Mouse (Mus musculus) spleen, postnatal 36 days (tissue): ENCODE results near the gene Canx.
"Not testable (repeated sequence)": the region's sequence is repeated elsewhere in the genome, so short reads cannot be mapped to it uniquely, and the experiment has no call there.

Source experiments
- DNase-seq, 2 experiments: peaks; one replicate each; pipeline ENCODE4 v3.0.0; 2022; ENCODE audit warnings: low spot score in 2 of 2, mixed read lengths in 1 of 2

Canx gene

DNA sequence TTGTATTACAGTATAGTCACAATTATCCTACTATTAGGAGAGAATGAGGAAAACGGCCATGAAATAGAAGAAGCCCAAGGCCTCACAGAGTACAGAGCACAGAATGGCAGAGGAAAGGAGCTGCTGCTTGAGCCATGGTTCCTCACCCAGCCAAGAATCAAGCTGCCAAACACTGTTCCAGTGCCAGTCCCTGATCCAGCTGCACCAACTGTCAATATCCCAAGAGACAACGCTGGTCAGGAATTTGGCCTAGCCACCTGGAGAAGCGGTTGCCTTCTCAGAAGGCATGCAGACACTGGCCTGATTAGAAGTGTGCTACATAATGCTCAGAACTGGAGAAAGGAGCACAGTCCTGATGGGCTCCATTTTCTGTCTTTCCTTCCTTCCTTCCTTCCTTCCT, 7.7 kb upstream of the Canx start:
- no peak for DNase-seq

- DNase-seq: no peak
These were observed 3.9 kb upstream of the Canx start for GRCm38 (mm10) chr11:50329378-50329777.

DNA sequence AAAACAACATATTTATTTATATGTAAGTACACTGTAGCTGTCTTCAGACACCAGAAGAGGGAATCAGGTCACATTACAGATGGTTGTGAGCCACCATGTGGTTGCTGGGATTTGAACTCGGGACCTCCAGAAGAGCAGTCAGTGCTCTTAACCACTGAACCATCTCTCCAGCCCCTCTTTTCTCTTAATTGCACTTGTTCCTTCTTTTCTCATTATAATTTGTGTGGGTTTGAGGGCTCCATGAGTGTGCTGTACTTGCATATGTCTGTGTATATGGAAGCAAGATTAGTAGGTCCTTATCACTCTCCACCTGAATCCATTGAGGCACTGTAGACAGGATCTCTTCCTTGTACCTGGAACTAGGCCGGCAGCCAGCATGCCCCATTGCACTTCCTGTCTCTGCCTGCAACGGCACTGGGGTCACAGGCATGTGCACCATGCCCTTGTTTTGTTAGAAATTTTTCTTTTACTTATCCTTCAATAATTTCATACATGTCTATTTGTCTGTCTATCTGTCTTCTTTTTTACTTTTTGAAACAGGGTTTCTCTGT, 2.7 kb upstream of the Canx start:
- DNase-seq: no peak

GRCm38 (mm10) chr11:50326302-50326966, 961 bp upstream of the Canx start:
- no peak for DNase-seq

- DNase-seq: no peak
These were observed 562 bp downstream of the Canx start for GRCm38 (mm10) chr11:50324751-50325471.

DNA sequence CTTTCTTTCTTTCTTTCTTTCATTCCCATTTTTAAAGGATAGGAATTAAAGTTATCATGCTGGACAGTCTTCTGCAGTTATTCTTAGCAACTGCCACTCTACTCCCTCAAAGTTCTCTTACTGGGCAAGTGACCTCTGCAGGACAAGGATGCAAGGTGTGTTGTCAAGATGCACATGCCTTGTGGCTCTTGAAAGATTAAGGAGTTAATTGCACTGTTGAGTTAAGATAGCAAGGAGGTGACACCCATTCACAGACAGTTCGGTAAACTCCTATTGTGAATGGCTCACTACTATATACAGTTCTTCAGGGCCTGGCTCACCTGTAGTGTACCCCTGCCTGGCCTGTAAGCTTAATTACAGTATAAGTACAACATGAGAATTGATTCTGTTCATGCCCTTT, 1.6 kb downstream of the Canx start:
- DNase-seq: peak in 1 of 2 experiments; percentile 24

GRCm38 (mm10) chr11:50322345-50322744, 3.1 kb downstream of the Canx start:
- DNase-seq: no peak

DNA sequence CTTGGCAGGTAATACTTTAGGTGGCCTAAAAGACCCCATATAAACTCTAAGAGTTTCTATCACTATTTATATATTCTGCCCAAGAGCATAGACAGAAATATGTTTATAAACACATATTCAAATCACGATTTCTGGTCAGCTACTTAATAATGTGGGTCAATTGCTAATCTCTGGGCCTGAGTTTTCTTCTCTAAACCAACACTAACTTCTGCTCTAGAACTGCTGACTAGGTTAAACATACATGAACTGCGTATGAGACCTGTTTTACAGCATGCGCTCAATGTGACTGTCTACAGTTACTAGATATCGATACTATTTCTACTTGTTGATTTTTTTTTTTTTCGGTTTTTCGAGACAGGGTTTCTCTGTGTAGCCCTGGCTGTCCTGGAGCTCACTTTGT, 4.2 kb downstream of the Canx start:
- no peak for DNase-seq

DNA sequence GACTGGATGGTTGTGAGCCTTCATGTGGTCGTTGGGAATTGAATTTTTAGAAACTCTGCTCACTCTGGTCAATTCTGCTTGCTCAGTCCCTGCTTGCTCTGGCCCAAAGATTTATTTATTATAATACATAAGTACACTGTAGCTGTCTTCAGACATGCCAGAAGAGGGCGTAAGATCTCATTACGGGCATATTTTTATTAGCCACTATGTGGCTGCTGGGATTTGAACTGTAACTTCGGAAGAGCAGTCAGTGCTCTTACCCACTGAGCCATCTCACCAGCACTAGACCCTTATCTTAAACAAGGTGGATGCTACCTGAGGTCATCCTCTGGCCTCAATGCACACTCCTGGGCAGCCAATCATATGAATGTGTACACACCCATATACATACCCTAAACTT, 6.1 kb downstream of the Canx start:
- not testable (repeated sequence) for DNase-seq

DNA sequence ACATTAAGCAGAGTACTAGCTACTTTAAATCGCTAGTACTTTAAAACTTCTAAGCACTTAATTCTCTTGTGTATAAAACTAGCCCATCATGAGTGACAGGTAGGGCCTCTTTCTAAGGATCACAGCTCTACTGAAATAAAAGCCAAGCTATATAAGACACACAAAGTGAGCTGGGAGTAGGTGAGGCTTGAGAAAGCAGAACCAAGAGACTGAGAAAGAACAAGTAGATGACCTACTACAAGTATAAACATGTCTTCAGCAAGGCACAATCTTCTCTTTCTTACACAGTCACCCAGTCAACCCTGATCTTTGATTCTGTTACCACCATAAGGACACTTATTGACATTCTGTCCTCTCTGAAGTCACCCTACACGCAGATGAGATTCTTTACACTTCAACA, 12.7 kb downstream of the Canx start:
- no peak for DNase-seq

GRCm38 (mm10) chr11:50303406-50303805, 22.1 kb downstream of the Canx start:
- no peak for DNase-seq

DNA sequence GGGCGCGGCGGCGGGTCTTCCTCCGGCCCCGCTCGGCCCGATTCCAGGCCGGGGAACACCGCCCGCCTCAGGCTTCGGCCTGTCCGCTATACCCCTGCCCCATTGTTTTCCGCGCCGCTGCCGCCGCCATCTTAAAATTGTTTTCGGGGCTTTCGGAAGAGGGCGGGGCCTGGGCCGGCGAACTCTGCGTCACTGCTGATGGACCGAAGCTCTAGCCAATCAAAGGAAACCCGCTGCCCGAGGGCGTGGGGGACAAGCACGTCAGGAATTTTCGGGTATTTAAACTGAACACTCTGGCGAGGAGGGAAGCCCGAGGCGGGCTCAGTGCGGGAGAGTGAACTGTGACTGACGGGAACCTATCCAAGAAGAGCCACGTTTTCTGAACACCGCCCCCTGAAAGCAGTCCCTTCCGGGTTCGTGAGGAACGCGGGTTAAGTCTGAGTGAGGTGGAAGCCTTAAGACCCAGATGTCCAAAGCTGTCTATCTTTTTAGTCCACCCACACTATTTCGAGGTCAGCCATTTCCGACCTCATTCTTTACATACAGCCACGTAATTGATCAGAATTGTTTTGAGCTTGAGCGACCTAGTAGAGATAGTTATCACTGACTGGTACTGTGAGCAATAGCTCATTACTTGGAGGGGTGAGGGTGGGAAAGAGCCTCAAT, 33.1 kb downstream of the Canx start, which contains the start of gene Maml1:
Gene Maml1 (minus strand): TSS at position 122 of the 666 bp plus-strand sequence.
- peak; percentile 96 to 97 for DNase-seq

DNA sequence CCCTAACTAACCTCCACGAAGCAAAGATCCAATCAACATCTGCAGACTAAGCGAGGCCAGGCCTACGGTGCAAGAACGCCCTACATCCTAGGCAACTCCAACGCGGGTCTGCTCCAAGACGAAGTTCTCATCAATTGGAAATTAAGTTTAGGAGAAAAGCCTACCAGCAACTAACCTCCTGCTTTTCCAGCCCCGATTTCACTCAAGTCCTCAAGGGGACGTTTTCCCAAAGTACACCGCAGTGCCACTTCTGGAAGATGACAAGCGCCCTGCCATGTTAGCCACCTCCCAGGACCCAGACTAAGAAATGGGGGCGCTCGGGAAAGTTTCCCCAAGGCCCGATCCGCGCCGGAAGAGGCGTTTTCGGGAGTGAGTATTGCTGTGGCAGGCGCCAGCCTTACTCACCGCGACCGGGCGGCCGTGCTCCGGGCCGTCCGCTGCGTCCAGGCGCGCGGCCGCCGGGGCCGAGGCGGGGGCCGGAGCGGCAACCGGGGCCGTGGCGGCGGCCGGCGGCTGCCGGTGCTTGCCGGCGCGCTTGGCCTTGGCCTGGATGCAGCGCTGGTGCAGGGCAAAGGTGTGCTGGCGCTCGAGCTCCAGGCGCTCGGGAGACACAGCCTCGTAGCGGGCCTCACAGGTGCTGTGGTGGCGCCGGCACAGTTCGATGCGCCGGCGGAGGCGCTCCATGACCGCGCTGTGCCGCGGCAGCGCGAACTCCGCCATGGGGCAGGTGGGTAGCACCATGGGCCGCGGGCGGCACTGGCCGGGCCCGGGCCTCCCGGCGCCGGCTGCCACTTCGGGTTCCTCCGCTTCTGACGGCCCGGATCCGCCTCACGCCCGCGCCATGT, 33.9 kb downstream of the Canx start:
- DNase-seq: peak; percentile 24 to 38

DNA sequence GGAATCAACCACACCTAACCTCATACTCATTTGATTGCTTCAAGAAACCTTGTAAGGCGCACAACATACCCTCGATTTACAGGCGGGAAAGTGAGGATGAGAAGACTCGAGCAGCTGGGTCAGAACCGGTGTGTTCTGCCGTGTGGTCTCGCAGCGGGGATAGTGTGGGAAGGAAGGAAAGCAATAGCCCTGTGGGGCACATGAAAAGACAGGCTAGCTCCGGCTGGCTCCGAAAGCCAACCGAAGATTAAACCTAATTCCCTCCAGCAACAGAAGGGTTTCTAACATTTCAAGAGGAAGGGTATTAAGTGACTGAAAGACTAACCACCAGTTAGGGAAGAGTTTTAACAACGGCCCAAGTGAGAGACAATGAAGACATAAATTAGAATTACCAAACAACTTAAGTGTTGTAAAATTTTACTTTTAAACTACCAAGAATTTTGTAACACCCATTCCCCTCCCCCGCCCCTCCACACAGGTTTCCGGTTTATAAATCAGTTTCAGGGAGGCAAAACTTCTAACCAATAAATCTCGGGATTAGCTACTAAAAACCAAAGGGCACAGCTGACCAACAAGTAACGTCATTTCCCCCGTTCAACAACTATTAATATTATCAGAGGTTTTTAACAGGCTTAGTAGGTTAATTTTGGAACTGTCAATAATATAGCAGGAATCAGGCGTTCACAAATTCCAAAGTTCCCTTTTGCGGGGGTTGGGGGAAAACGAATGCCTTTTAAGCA, 34.8 kb downstream of the Canx start:
- DNase-seq: no peak

- DNase-seq: no peak
These were observed 39.0 kb downstream of the Canx start for GRCm38 (mm10) chr11:50286428-50286827.

GRCm38 (mm10) chr11:50285696-50286095, 39.8 kb downstream of the Canx start:
- no peak for DNase-seq

- no peak for DNase-seq
These were observed 40.2 kb downstream of the Canx start for GRCm38 (mm10) chr11:50285263-50285662.

- DNase-seq: no peak
These were observed 45.4 kb downstream of the Canx start for GRCm38 (mm10) chr11:50280053-50280452.

DNA sequence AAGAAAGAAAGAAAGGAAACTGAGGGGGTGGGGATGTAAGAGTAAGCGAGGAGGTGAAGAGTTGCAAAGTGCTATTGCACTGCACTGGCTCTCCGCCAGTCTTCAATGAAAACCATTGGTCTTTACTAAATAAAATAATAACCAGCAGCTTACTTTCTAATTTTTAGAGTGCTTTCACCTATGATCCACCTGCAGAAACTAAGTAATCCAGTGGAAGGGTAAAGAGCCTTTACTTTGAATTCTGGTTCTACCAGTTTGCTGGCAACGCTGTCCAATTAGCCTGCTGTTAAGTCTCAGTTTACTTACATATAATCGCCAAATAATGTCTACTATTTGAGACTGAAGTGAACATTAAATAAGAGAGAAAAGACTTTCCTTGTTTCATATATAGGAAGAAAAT, 46.5 kb downstream of the Canx start:
- no peak for DNase-seq

DNA sequence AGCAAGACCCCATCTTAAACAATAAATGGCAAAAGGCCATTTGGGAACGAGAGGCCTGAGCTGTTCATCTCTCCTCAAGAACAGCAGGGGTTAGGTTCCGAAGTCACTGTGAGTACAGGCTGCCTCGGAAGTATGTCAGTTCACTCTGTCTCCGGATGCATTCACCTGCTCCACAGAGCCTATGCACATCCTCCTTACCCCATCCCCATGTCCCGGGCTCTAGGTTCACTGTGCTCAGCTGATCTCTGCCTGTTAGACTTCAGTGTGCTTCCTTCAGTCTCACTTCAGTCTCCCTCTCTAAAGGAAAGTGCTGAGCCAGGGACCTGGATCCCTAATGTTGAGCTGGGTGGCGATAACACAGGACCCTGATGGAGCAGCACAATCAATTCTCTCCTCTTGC, 47.8 kb downstream of the Canx start:
- no peak for DNase-seq

- no peak for DNase-seq
These were observed 48.4 kb downstream of the Canx start for GRCm38 (mm10) chr11:50277025-50277424.
